Mouse (Mus musculus): ENCODE data around the gene Heatr9. TPM values are rescaled to one million over a fixed set of nuclear protein-coding genes. Genes with fewer than 3 reads are reported as not detected.

Gene Heatr9
- polyA plus RNA-seq (2015; fragmentation: Nextera tagmentation; extraction: Ambion mirVana) = not detected in 2 replicates

GRCm38 (mm10) chr11:83522075-83522474 lies at the start of gene Heatr9:
Gene Heatr9 (minus strand): TSS chr11:83522175.
- WGBS = 82% methylated on average over 3 of the region's 3 CpGs
- Histone ChIP-seq H3K4me3 (replicated peaks; ENCODE audit: low read length) (no peak within 1 kb of the TSS), H3K27ac (ENCODE audit: low read length) (no peak within 1 kb of the TSS), H3K9me3 (replicated peaks; ENCODE audit: control insufficient read depth, low read length) (no peaks in the 10 kb centered on the region), H3K9ac (ENCODE audit: low read length) (no peak within 1 kb of the TSS), H3K4me1 (ENCODE audit: control insufficient read depth, insufficient read depth, low read length) (no peaks in the 10 kb centered on the region), H3K4me2 (ENCODE audit: low read depth, low read length) (no peak within 1 kb of the TSS), H3K27me3 (ENCODE audit: control insufficient read depth, insufficient read depth, low read length) (no peaks in the 10 kb centered on the region), H3K36me3 (ENCODE audit: control insufficient read depth, insufficient read depth, low read length) (no peaks in the 10 kb centered on the region)
- no peak for ATAC-seq (ENCODE audit: insufficient read depth, low FRiP score)

- H3K4me2 ChIP-seq (ENCODE audit: low read depth, low read length) = no peak overlapping the region
- WGBS = 55% methylated on average over 2 of the region's 2 CpGs
- H3K9ac ChIP-seq (ENCODE audit: low read length) = no peak overlapping the region
- no peaks in the 10 kb centered on the region for H3K36me3 ChIP-seq (ENCODE audit: control insufficient read depth, insufficient read depth, low read length)
- no peak overlapping the region for H3K4me3 ChIP-seq (replicated peaks; ENCODE audit: low read length)
- H3K27ac ChIP-seq (ENCODE audit: low read length) = no peak overlapping the region
- ATAC-seq (ENCODE audit: insufficient read depth, low FRiP score) = no peak
- H3K27me3 ChIP-seq (ENCODE audit: control insufficient read depth, insufficient read depth, low read length) = no peaks in the 10 kb centered on the region
- no peaks in the 10 kb centered on the region for H3K9me3 ChIP-seq (replicated peaks; ENCODE audit: control insufficient read depth, low read length)
- no peaks in the 10 kb centered on the region for H3K4me1 ChIP-seq (ENCODE audit: control insufficient read depth, insufficient read depth, low read length)
These were observed 48.2 kb upstream of the Heatr9 start for GRCm38 (mm10) chr11:83570189-83570588.

- H3K36me3 ChIP-seq (ENCODE audit: control insufficient read depth, insufficient read depth, low read length) = no peaks in the 10 kb centered on the region
- no peaks in the 10 kb centered on the region for H3K27me3 ChIP-seq (ENCODE audit: control insufficient read depth, insufficient read depth, low read length)
- H3K9ac ChIP-seq (ENCODE audit: low read length) = no peak overlapping the region
- H3K4me3 ChIP-seq (replicated peaks; ENCODE audit: low read length) = no peak overlapping the region
- no peak overlapping the region for H3K4me2 ChIP-seq (ENCODE audit: low read depth, low read length)
- H3K27ac ChIP-seq (ENCODE audit: low read length) = no peak overlapping the region
- no peaks in the 10 kb centered on the region for H3K9me3 ChIP-seq (replicated peaks; ENCODE audit: control insufficient read depth, low read length)
- ATAC-seq (ENCODE audit: insufficient read depth, low FRiP score) = no peak
- no peaks in the 10 kb centered on the region for H3K4me1 ChIP-seq (ENCODE audit: control insufficient read depth, insufficient read depth, low read length)
- 90% methylated on average over 7 of the region's 7 CpGs for WGBS
These were observed 47.3 kb upstream of the Heatr9 start for GRCm38 (mm10) chr11:83569249-83569648.

DNA sequence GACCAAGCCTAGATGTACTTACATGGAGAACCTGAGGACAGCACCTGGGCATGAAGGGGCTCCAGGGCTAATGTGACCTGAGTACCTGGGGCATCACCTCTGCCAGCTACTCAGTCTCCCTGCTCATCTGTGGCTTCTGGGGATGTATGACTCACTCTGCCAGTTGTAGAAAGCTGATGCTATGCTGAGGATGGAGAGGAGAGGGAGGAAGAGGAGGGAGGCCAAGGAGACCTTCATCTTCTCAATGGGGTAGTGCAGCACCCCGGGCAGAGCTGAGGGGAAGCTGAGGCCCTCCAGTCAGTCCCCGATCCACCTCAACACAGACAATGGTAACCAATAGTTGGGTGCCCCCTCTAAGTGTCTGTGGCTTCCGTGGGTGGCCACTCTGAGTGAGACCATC lies 46.8 kb upstream of the Heatr9 start:
- Histone ChIP-seq H3K27me3 (ENCODE audit: control insufficient read depth, insufficient read depth, low read length) (no peaks in the 10 kb centered on the region), H3K36me3 (ENCODE audit: control insufficient read depth, insufficient read depth, low read length) (no peaks in the 10 kb centered on the region), H3K9me3 (replicated peaks; ENCODE audit: control insufficient read depth, low read length) (no peaks in the 10 kb centered on the region), H3K27ac (ENCODE audit: low read length) (no peak overlapping the region), H3K9ac (ENCODE audit: low read length) (no peak overlapping the region), H3K4me1 (ENCODE audit: control insufficient read depth, insufficient read depth, low read length) (no peaks in the 10 kb centered on the region), H3K4me3 (replicated peaks; ENCODE audit: low read length) (no peak overlapping the region), H3K4me2 (ENCODE audit: low read depth, low read length) (no peak overlapping the region)
- ATAC-seq (ENCODE audit: insufficient read depth, low FRiP score) = no peak
- WGBS = 92% methylated on average over 3 of the region's 3 CpGs

DNA sequence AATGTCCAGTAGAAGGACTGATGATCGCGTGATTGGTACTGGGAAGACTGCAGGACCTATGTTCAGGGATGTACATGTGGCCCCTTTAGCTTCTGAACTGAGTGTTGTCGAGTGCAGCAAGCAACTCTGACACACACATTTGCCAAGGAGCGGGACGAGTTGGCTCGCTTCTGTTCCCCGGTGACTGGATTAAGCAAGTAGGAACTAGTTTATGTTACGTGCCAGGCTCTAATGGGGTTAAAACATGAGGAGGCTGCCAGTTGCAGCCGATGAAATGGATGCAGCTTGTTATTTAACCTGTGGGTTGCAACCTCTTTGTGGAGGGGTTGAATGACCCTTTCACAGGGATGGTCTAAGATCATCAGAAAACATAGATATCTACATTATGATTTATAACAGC lies 46.1 kb upstream of the Heatr9 start:
- WGBS = 87% methylated on average over 9 of the region's 9 CpGs
- Histone ChIP-seq H3K4me3 (replicated peaks; ENCODE audit: low read length) (no peak overlapping the region), H3K9me3 (replicated peaks; ENCODE audit: control insufficient read depth, low read length) (no peaks in the 10 kb centered on the region), H3K4me2 (ENCODE audit: low read depth, low read length) (no peak overlapping the region), H3K27ac (ENCODE audit: low read length) (no peak overlapping the region), H3K36me3 (ENCODE audit: control insufficient read depth, insufficient read depth, low read length) (no peaks in the 10 kb centered on the region), H3K9ac (ENCODE audit: low read length) (no peak overlapping the region), H3K4me1 (ENCODE audit: control insufficient read depth, insufficient read depth, low read length) (no peaks in the 10 kb centered on the region), H3K27me3 (ENCODE audit: control insufficient read depth, insufficient read depth, low read length) (no peaks in the 10 kb centered on the region)
- ATAC-seq (ENCODE audit: insufficient read depth, low FRiP score) = no peak

DNA sequence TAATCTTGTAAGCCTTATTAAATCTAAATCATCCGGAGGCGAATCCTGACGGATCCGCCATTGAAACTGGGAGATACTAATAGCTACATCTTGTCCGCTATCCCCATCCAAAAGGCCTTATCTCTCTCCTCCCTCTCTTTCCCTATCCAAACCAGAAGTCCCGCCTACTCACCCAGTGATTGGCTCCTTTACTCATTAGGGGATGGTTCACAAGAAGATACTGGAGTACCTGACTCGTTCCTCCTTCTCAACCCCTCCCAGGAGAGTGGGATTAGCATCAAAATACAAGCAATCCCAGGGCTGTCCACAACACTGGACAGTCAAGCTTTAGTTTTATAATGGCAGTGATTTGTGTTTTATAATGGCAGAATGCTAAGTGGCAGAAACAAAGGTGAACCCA lies 45.3 kb upstream of the Heatr9 start:
- H3K9me3 ChIP-seq (replicated peaks; ENCODE audit: control insufficient read depth, low read length) = no peaks in the 10 kb centered on the region
- no peak overlapping the region for H3K9ac ChIP-seq (ENCODE audit: low read length)
- H3K36me3 ChIP-seq (ENCODE audit: control insufficient read depth, insufficient read depth, low read length) = no peaks in the 10 kb centered on the region
- no peak overlapping the region for H3K4me3 ChIP-seq (replicated peaks; ENCODE audit: low read length)
- H3K27ac ChIP-seq (ENCODE audit: low read length) = no peak overlapping the region
- H3K4me2 ChIP-seq (ENCODE audit: low read depth, low read length) = no peak overlapping the region
- WGBS = 72% methylated on average over 7 of the region's 7 CpGs
- H3K27me3 ChIP-seq (ENCODE audit: control insufficient read depth, insufficient read depth, low read length) = no peaks in the 10 kb centered on the region
- no peaks in the 10 kb centered on the region for H3K4me1 ChIP-seq (ENCODE audit: control insufficient read depth, insufficient read depth, low read length)
- no peak for ATAC-seq (ENCODE audit: insufficient read depth, low FRiP score)

DNA sequence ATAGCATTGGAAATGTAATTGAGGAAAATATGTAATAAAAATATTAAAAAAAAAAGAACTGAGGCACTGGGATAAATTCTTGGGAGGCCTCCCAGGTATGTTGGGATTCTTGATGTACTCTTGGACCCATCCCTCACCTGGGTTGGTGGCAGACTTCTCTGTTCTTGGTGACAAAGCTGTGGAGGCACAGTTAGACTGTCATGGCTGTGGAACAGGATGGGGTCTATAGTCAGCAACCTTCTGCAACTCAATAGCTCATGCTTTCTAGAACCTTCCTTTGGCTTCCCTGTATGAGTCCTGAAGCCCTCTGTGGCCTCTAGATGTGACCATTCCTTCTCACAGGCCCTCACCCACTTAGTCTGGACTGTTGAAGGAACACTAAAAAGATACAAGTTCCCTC lies 44.6 kb upstream of the Heatr9 start:
- H3K27me3 ChIP-seq (ENCODE audit: control insufficient read depth, insufficient read depth, low read length) = no peaks in the 10 kb centered on the region
- no peaks in the 10 kb centered on the region for H3K9me3 ChIP-seq (replicated peaks; ENCODE audit: control insufficient read depth, low read length)
- no peaks in the 10 kb centered on the region for H3K36me3 ChIP-seq (ENCODE audit: control insufficient read depth, insufficient read depth, low read length)
- no peak overlapping the region for H3K9ac ChIP-seq (ENCODE audit: low read length)
- H3K4me2 ChIP-seq (ENCODE audit: low read depth, low read length) = no peak overlapping the region
- no peak for ATAC-seq (ENCODE audit: insufficient read depth, low FRiP score)
- no peak overlapping the region for H3K4me3 ChIP-seq (replicated peaks; ENCODE audit: low read length)
- no peak overlapping the region for H3K27ac ChIP-seq (ENCODE audit: low read length)
- H3K4me1 ChIP-seq (ENCODE audit: control insufficient read depth, insufficient read depth, low read length) = no peaks in the 10 kb centered on the region

- Histone ChIP-seq H3K27ac (ENCODE audit: low read length) (no peak overlapping the region), H3K9ac (ENCODE audit: low read length) (no peak overlapping the region), H3K27me3 (ENCODE audit: control insufficient read depth, insufficient read depth, low read length) (no peaks in the 10 kb centered on the region), H3K36me3 (ENCODE audit: control insufficient read depth, insufficient read depth, low read length) (no peaks in the 10 kb centered on the region), H3K4me1 (ENCODE audit: control insufficient read depth, insufficient read depth, low read length) (no peaks in the 10 kb centered on the region), H3K4me3 (replicated peaks; ENCODE audit: low read length) (no peak overlapping the region), H3K4me2 (ENCODE audit: low read depth, low read length) (no peak overlapping the region), H3K9me3 (replicated peaks; ENCODE audit: control insufficient read depth, low read length) (no peaks in the 10 kb centered on the region)
- ATAC-seq (ENCODE audit: insufficient read depth, low FRiP score) = no peak
- WGBS = 57% methylated on average over 2 of the region's 2 CpGs
These were observed 41.8 kb upstream of the Heatr9 start for GRCm38 (mm10) chr11:83563754-83564153.

GRCm38 (mm10) chr11:83562311-83562887 lies 40.4 kb upstream of the Heatr9 start:
- Histone ChIP-seq H3K9ac (ENCODE audit: low read length) (no peak overlapping the region), H3K27ac (ENCODE audit: low read length) (no peak overlapping the region), H3K4me2 (ENCODE audit: low read depth, low read length) (no peak overlapping the region), H3K27me3 (ENCODE audit: control insufficient read depth, insufficient read depth, low read length) (no peaks in the 10 kb centered on the region), H3K9me3 (replicated peaks; ENCODE audit: control insufficient read depth, low read length) (no peaks in the 10 kb centered on the region), H3K36me3 (ENCODE audit: control insufficient read depth, insufficient read depth, low read length) (no peaks in the 10 kb centered on the region), H3K4me3 (replicated peaks; ENCODE audit: low read length) (no peak overlapping the region), H3K4me1 (ENCODE audit: control insufficient read depth, insufficient read depth, low read length) (no peaks in the 10 kb centered on the region)
- no peak for ATAC-seq (ENCODE audit: insufficient read depth, low FRiP score)
- WGBS = 57% methylated on average over 6 of the region's 6 CpGs

DNA sequence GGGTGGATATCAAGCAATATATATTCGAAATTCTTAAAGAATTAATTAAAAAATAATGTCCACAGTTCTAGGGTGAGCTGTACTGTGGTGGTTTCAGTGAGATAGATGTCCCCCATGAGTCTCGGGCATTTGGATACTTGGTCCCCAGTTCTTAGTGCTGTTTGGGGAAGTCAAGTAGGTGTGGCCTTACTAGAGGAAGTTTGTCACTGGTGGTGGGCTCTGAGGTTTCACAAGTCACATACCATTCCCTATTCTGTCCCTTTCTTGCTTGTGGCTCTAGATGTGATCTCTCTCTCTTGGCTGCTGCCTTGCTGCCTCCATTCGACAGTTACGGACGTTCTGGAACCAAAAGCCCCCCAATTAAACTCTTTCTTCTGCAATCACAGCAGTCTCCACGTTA lies 38.4 kb upstream of the Heatr9 start:
- Histone ChIP-seq H3K4me1 (ENCODE audit: control insufficient read depth, insufficient read depth, low read length) (no peaks in the 10 kb centered on the region), H3K9ac (ENCODE audit: low read length) (no peak overlapping the region), H3K27ac (ENCODE audit: low read length) (no peak overlapping the region), H3K4me3 (replicated peaks; ENCODE audit: low read length) (no peak overlapping the region), H3K9me3 (replicated peaks; ENCODE audit: control insufficient read depth, low read length) (no peaks in the 10 kb centered on the region), H3K36me3 (ENCODE audit: control insufficient read depth, insufficient read depth, low read length) (no peaks in the 10 kb centered on the region), H3K27me3 (ENCODE audit: control insufficient read depth, insufficient read depth, low read length) (no peaks in the 10 kb centered on the region), H3K4me2 (ENCODE audit: low read depth, low read length) (no peak overlapping the region)
- no peak for ATAC-seq (ENCODE audit: insufficient read depth, low FRiP score)
- 72% methylated on average over 6 of the region's 6 CpGs for WGBS
